Comparison of ENCODE assay signal across 22 mouse cellular contexts in genomic region chr15:61100807-61101206, GRCm38 (mm10).
"Had no signal": no experiment of that assay in that cellular context is flagged by ENCODE, and none has a peak within 500 bp of the region (broad histone marks: within the 10 kb centered on the region; RNA-seq: fewer than 3 reads in every experiment).

No protein-coding gene starts in this region.

- ATAC-seq: intestine, embryonic 15.5 days; midbrain, embryonic 13.5 days; midbrain, embryonic 16.5 days had no signal

- H3K9ac ChIP-seq: intestine, embryonic 15.5 days; limb, embryonic 12.5 days; limb, embryonic 15.5 days; liver, embryonic 14.5 days; lung, embryonic 15.5 days; midbrain, embryonic 13.5 days; neural tube, embryonic 13.5 days; stomach, embryonic 15.5 days had no signal

- H3K27ac ChIP-seq: intestine, embryonic 15.5 days; limb, embryonic 12.5 days; limb, embryonic 15.5 days; liver, embryonic 14.5 days; lung, embryonic 15.5 days; midbrain, embryonic 10.5 days; midbrain, embryonic 13.5 days; neural tube, embryonic 13.5 days; stomach, embryonic 15.5 days had no signal

- H3K27me3 ChIP-seq: intestine, embryonic 15.5 days; limb, embryonic 12.5 days; limb, embryonic 15.5 days; lung, embryonic 15.5 days; megakaryocyte, embryonic 14.5 days; midbrain, embryonic 13.5 days; stomach, embryonic 15.5 days had no signal

- H3K36me3 ChIP-seq: intestine, embryonic 15.5 days; limb, embryonic 12.5 days; limb, embryonic 15.5 days; lung, embryonic 15.5 days; midbrain, embryonic 10.5 days; midbrain, embryonic 13.5 days; neural tube, embryonic 13.5 days; stomach, embryonic 15.5 days had no signal

- H3K4me3 ChIP-seq: intestine, embryonic 15.5 days; limb, embryonic 12.5 days; limb, embryonic 15.5 days; lung, embryonic 15.5 days; megakaryocyte, embryonic 14.5 days; midbrain, embryonic 10.5 days; midbrain, embryonic 13.5 days; myocyte; neural tube, embryonic 13.5 days; stomach, embryonic 15.5 days had no signal

- DNase-seq: kidney, adult 18-20 months; kidney, postnatal 14 days; left cerebral cortex, postnatal 4 days; lung, adult 18-20 months; lung, postnatal 10 days; lung, postnatal 36 days; retina, postnatal 1 day; right cerebral cortex, postnatal 25 days; spleen, adult 18-20 months; thymus, postnatal 25 days had no signal

- H3K4me1 ChIP-seq: intestine, embryonic 15.5 days; limb, embryonic 12.5 days; limb, embryonic 15.5 days; lung, embryonic 15.5 days; stomach, embryonic 15.5 days had no signal

- H3K9me3 ChIP-seq: intestine, embryonic 15.5 days; limb, embryonic 12.5 days; limb, embryonic 15.5 days; lung, embryonic 15.5 days; megakaryocyte, embryonic 14.5 days; midbrain, embryonic 10.5 days; midbrain, embryonic 13.5 days; neural tube, embryonic 13.5 days; stomach, embryonic 15.5 days had no signal

- H3K4me2 ChIP-seq: intestine, embryonic 15.5 days; limb, embryonic 12.5 days; limb, embryonic 15.5 days; lung, embryonic 15.5 days; midbrain, embryonic 13.5 days; neural tube, embryonic 13.5 days; stomach, embryonic 15.5 days had no signal
